Mouse (Mus musculus) liver, embryonic 15.5 days (tissue): ENCODE measurements around the gene Ssh2. TPM values are rescaled to one million over a fixed set of nuclear protein-coding genes. Genes with fewer than 3 reads are reported as not detected.

ENCODE experiments used
- ATAC-seq: fragments of 200-750 bp; cut with Nextera tagmentation; 2 replicates; pipeline ENCODE4 v1.8.0; 2017; ENCODE audit warnings: moderate number of reproducible peaks, mild to moderate bottlenecking, moderate library complexity; ENCODE audit not compliant: insufficient read depth
- H3K27ac ChIP-seq: fragments of 300-500 bp; sonication (generic); replicated peaks from 2 replicates; pipeline ENCODE4 v1.5.1; 2015; ENCODE audit warnings: mild to moderate bottlenecking, inconsistent platforms
- H3K27me3 ChIP-seq: fragments of 300-500 bp; sonication (generic); 2 replicates; pipeline ENCODE4 v1.6.1; 2015; ENCODE audit warnings: mild to moderate bottlenecking, inconsistent platforms
- H3K36me3 ChIP-seq: fragments of 300-500 bp; sonication (generic); replicated peaks from 2 replicates; pipeline ENCODE4 v1.6.1; 2015; ENCODE audit warnings: moderate library complexity, mild to moderate bottlenecking, inconsistent platforms
- H3K4me1 ChIP-seq: fragments of 300-500 bp; sonication (generic); replicated peaks from 2 replicates; pipeline ENCODE4 v1.6.1; 2015; ENCODE audit warnings: inconsistent platforms
- H3K4me2 ChIP-seq: fragments of 300-500 bp; sonication (generic); 2 replicates; pipeline ENCODE4 v1.6.1; 2015; ENCODE audit warnings: moderate library complexity, mild to moderate bottlenecking, inconsistent platforms
- H3K4me3 ChIP-seq: fragments of 300-500 bp; sonication (generic); replicated peaks from 2 replicates; pipeline ENCODE4 v1.5.1; 2015; ENCODE audit warnings: mild to moderate bottlenecking, inconsistent platforms
- H3K9ac ChIP-seq: fragments of 300-500 bp; sonication (generic); 2 replicates; pipeline ENCODE4 v1.6.1; 2015; ENCODE audit warnings: moderate library complexity, mild to moderate bottlenecking, inconsistent platforms
- H3K9me3 ChIP-seq: fragments of 300-500 bp; sonication (generic); replicated peaks from 2 replicates; pipeline ENCODE4 v1.6.1; 2016; ENCODE audit warnings: inconsistent platforms
- WGBS: fragments of 180-500 bp; shearing (Covaris S2); methylation state at CpG from one replicate; pipeline ENCODE4 v1.1.7; 2015; ENCODE audit warnings: mixed read lengths; ENCODE audit not compliant: insufficient replicate concordance; 5-methylcytosine and 5-hydroxymethylcytosine counted together
- polyA plus RNA-seq: library from polyadenylated mRNA; unstranded; fragments of >200 nt; fragmentation: Nextera tagmentation; extraction: Ambion mirVana; gene quantifications from 2 replicates; pipeline ENCODE4 v1.2.1, GENCODE M21; 2015

The Ssh2 gene
- polyA plus RNA-seq, 1 experiment from 2014 or later: 3.9 TPM

DNA sequence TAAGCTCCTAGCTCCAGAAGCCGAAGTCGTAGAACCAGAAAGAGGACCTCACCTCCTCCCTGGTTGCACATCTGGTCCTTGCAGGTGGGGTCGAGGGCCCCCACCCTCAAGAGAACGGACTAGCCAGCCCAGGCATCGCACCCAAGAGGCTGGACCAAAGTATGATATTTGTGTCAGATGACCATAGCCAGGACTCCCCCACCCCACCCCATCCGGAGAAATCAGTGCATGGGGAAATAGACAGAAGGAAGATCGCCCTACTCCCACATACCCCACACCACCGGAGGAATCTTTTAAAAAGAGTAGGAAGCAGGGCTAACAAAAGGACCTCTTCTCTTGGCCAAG, 247.0 kb downstream of the Ssh2 start:
- Histone ChIP-seq H3K27ac (no peak overlapping the region), H3K4me2 (peak overlapping the region; percentile 77), H3K36me3 (no peaks in the 10 kb centered on the region), H3K27me3 (peaks cover 87% of the 10 kb centered on the region), H3K4me3 (peak overlapping the region; percentile 52; the same call in 1 of the 2 replicates), H3K9ac (no peak overlapping the region), H3K9me3 (no peaks in the 10 kb centered on the region), H3K4me1 (peaks cover 25% of the 10 kb centered on the region)
- WGBS: 31% methylated on average over 8 of the region's 8 CpGs
- no peak for ATAC-seq

DNA sequence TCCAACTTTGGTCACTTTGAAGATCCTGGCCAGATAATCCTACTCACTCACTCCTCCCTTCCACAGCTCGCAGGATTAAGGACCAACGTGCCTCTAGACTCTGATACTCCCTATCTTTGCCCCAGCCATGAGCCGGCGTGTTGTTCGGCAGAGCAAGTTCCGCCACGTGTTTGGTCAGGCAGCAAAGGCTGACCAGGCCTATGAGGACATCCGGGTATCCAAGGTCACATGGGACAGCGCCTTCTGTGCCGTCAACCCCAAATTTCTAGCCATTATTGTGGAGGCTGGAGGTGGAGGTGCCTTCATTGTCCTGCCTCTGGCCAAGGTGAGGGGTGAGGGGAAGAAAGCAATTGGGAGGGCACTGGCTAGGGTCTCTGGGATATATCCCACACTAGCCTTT, 247.7 kb downstream of the Ssh2 start:
- Histone ChIP-seq H3K4me1 (peaks cover 25% of the 10 kb centered on the region), H3K9ac (no peak overlapping the region), H3K27ac (no peak overlapping the region), H3K36me3 (no peaks in the 10 kb centered on the region), H3K27me3 (peaks cover 92% of the 10 kb centered on the region), H3K4me2 (no peak overlapping the region), H3K4me3 (no peak overlapping the region), H3K9me3 (no peaks in the 10 kb centered on the region)
- WGBS: 57% methylated on average over 10 of the region's 10 CpGs
- no peak for ATAC-seq

DNA sequence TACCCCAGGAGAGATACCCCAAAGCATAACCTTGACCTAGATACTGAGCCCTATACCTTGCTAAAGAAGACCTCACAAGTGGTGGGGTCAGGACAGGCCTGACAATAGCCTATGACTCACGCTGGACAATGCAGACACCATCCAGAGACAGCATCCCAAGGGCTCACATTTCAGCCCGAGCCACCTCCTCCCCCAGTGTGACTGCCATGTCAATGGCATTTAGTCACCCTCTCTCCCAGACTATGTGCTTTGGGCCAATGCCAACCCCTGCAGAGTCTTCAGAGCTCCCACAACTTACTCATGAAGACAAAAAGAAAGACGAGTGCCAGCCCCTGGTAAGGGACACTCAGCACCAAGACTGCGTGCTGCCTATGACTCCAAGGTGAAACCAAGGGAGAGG, 248.6 kb downstream of the Ssh2 start:
- Histone ChIP-seq H3K27ac (no peak overlapping the region), H3K9me3 (no peaks in the 10 kb centered on the region), H3K4me2 (no peak overlapping the region), H3K4me1 (peaks cover 25% of the 10 kb centered on the region), H3K4me3 (no peak overlapping the region), H3K9ac (no peak overlapping the region), H3K36me3 (no peaks in the 10 kb centered on the region), H3K27me3 (peaks cover 87% of the 10 kb centered on the region)
- ATAC-seq: no peak
- 51% methylated on average over 4 of the region's 4 CpGs for WGBS

DNA sequence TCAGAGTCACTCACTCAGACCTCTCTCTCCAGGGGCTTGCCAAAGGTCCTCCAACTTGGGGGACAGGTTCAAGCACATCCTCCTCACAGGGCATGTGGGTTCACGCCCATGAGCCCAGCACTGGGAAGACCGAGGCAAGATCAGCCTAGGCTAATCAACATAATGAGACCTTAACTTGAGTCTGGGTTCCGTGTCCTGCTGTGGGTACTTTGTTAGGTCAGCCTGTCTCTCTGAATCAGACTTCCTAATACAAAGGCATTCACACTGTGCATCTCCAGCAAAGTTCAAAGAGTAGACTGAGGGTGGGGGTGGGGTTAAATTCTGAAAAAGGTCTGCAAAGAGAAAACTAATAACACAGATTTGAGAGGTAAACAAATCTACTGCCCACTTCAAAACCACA, 249.0 kb downstream of the Ssh2 start:
- H3K36me3 ChIP-seq: no peaks in the 10 kb centered on the region
- no peaks in the 10 kb centered on the region for H3K9me3 ChIP-seq
- H3K27me3 ChIP-seq: peaks cover 84% of the 10 kb centered on the region
- H3K4me2 ChIP-seq: no peak overlapping the region
- H3K9ac ChIP-seq: no peak overlapping the region
- no peak for ATAC-seq
- H3K4me1 ChIP-seq: peaks cover 25% of the 10 kb centered on the region
- no peak overlapping the region for H3K27ac ChIP-seq
- WGBS: 54% methylated on average over 3 of the region's 3 CpGs
- H3K4me3 ChIP-seq: no peak overlapping the region

DNA sequence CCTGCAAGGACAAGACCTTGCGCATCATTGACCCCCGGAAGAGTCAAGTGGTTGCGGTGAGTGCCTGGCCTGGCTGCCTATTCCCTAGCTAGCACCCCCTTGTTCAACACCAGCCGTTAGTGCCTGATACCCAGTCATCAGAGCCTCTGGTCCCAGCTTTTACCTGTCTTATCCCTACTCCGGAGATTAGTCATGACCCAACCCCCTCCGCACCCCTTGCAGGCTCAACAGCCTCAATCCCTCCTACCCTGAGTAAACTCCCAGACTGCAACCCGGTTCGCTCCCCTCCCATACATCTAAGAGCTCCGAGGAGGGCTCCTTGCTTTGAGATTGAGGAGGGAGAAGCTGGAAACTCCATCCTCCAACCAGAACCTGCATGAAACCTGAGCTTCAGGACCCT, 250.5 kb downstream of the Ssh2 start:
- WGBS: 35% methylated on average over 9 of the region's 9 CpGs
- Histone ChIP-seq H3K9ac (no peak overlapping the region), H3K4me2 (no peak overlapping the region), H3K27me3 (peaks cover 70% of the 10 kb centered on the region), H3K27ac (no peak overlapping the region), H3K36me3 (no peaks in the 10 kb centered on the region), H3K4me1 (peaks cover 25% of the 10 kb centered on the region), H3K4me3 (no peak overlapping the region), H3K9me3 (no peaks in the 10 kb centered on the region)
- ATAC-seq: no peak

DNA sequence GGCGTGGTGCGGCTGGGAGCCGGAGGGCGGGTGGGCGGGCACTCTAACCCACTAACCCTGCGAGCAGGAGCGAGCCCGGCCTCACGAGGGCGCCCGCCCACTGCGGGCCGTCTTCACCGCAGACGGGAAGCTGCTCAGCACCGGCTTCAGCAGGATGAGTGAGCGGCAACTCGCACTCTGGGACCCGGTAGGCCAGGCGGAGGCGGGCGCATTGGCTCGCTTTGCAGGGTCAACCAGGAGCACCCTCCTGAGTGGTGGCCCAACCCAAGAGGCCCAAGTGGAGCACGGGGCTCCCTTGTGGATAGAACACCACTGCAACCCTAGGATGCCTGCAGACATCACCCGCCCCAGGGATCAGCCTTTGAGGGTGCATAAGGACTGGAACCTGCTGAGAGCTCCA, 251.1 kb downstream of the Ssh2 start:
- no peak overlapping the region for H3K9ac ChIP-seq
- 2% methylated on average over 25 of the region's 25 CpGs for WGBS
- no peak overlapping the region for H3K27ac ChIP-seq
- peaks cover 63% of the 10 kb centered on the region for H3K27me3 ChIP-seq
- no peaks in the 10 kb centered on the region for H3K36me3 ChIP-seq
- H3K4me2 ChIP-seq: peak overlapping the region; percentile 55
- H3K4me1 ChIP-seq: peaks cover 21% of the 10 kb centered on the region
- H3K4me3 ChIP-seq: no peak overlapping the region
- no peaks in the 10 kb centered on the region for H3K9me3 ChIP-seq
- ATAC-seq: no peak

DNA sequence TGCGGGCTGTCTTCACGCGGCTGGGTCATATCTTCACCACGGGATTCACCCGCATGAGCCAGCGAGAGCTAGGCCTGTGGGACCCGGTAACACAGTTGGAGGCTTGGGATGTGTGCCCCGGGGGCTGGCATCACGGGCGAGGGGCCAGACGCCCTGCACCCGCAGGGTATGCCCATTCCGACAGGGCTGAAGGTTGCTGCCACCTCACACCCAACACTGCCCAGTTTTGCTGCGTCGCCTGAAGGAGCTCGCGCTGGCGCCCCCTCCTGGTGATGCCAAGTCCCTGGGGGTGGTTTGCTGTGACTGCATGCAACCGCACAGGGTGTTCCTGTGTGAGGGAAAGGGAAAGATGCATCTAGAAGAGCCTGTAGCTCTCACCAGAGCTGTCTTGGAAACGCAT, 251.7 kb downstream of the Ssh2 start:
- H3K27ac ChIP-seq: no peak overlapping the region
- H3K36me3 ChIP-seq: no peaks in the 10 kb centered on the region
- 7% methylated on average over 20 of the region's 20 CpGs for WGBS
- H3K27me3 ChIP-seq: peaks cover 57% of the 10 kb centered on the region
- H3K4me3 ChIP-seq: no peak overlapping the region
- ATAC-seq: no peak
- H3K4me2 ChIP-seq: peak overlapping the region; percentile 55
- H3K9me3 ChIP-seq: no peaks in the 10 kb centered on the region
- no peak overlapping the region for H3K9ac ChIP-seq
- H3K4me1 ChIP-seq: peaks cover 15% of the 10 kb centered on the region

DNA sequence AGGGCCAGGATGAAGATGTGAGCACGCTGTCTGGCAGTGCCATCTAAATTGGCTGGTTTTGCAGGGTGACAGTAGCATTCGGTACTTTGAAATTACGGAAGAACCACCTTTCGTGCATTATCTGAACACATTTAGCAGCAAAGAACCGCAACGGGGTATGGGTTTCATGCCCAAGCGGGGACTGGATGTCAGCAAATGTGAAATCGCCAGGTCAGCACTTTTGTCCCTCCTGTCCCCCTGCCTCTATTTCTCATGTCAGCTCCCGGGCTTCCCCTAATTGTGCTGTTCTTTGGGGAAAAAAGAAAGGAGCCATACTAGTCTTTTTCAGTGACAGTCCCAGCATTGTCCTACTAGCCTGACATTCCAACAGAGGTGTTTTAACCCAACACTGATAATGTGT, 252.3 kb downstream of the Ssh2 start:
- ATAC-seq: no peak
- H3K27me3 ChIP-seq: peaks cover 51% of the 10 kb centered on the region
- 71% methylated on average over 9 of the region's 9 CpGs for WGBS

DNA sequence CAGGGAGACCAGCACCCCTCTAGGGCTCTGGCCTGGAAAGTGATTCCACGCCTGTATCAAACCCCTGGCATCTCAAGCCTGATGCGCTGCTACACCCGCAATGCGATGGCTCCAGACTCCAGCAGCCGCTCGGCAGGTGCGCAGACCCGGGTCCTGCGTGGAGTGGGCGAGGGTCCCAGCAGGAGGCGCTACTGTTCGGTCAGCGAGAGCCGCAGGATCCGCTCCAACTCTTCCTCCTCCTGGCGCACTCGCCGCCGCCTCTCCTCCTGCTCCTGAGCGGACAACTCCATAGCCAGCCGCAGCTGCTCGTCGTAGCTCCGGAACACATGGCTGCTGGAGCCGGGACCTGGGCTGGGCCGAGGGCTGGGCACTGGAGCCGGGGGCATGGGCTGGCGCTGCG, 255.3 kb downstream of the Ssh2 start:
- Histone ChIP-seq H3K4me1 (peaks cover 13% of the 10 kb centered on the region), H3K9me3 (no peaks in the 10 kb centered on the region), H3K4me3 (no peak overlapping the region), H3K36me3 (no peaks in the 10 kb centered on the region), H3K4me2 (no peak overlapping the region), H3K27me3 (peaks cover 22% of the 10 kb centered on the region), H3K9ac (no peak overlapping the region), H3K27ac (no peak overlapping the region)
- ATAC-seq: no peak
- 83% methylated on average over 29 of the region's 29 CpGs for WGBS

More for the DNA sequence above, 252.3 kb downstream of the Ssh2 start:
- Histone ChIP-seq H3K4me3 (no peak overlapping the region), H3K4me2 (no peak overlapping the region), H3K9ac (no peak overlapping the region), H3K36me3 (no peaks in the 10 kb centered on the region), H3K9me3 (no peaks in the 10 kb centered on the region), H3K27ac (no peak overlapping the region), H3K4me1 (peaks cover 13% of the 10 kb centered on the region)

DNA sequence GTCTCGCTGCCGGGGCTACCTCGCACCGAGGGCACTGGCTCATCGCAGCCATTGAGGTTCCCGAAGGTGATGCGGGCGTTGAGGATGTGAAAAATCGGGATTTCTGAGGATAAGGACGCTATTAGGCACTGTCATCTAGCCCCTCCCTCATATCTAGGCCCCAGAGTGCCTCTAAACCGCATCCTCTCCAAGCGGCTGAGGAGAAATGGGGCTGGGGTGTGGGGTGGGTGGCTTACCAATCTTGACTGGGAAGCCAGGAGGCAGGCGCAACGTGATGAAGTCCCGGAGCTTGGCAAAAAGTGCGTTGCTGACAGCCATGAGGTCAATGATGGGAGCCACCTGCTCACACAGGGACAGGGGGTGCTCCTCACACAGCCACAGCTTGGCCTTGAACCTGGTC, 256.7 kb downstream of the Ssh2 start:
- 83% methylated on average over 16 of the region's 16 CpGs for WGBS
- H3K27me3 ChIP-seq: peaks cover 8% of the 10 kb centered on the region
- no peak overlapping the region for H3K27ac ChIP-seq
- H3K36me3 ChIP-seq: no peaks in the 10 kb centered on the region
- no peak overlapping the region for H3K4me3 ChIP-seq
- ATAC-seq: no peak
- H3K9me3 ChIP-seq: no peaks in the 10 kb centered on the region
- H3K4me1 ChIP-seq: peaks cover 3% of the 10 kb centered on the region
- no peak overlapping the region for H3K9ac ChIP-seq
- no peak overlapping the region for H3K4me2 ChIP-seq

DNA sequence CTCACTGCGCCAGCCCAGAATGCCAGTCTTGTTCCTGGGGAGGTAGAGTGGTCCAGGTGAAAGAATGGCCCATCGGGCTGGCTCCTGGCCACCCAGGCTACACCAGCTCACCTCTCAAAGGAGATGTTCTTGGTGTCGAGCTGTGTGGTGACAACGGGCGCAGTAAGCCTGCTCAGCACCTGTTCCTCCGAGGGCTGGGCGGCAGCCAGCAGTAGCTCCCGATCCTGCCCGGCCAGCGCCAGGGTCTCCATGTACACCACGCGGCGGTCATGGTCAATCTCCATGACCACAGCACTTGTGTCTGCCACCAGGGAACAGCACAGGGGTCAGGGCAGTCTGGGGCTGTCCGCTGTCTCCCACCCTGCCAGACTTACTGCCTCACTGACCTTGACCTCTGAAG, 260.1 kb downstream of the Ssh2 start:
- WGBS: 86% methylated on average over 14 of the region's 14 CpGs
- H3K4me1 ChIP-seq: no peaks in the 10 kb centered on the region; the same call in 1 of the 2 replicates
- ATAC-seq: no peak
- no peaks in the 10 kb centered on the region for H3K27me3 ChIP-seq
- no peaks in the 10 kb centered on the region for H3K36me3 ChIP-seq
- no peaks in the 10 kb centered on the region for H3K9me3 ChIP-seq
- no peak overlapping the region for H3K27ac ChIP-seq
- H3K4me3 ChIP-seq: no peak overlapping the region
- H3K9ac ChIP-seq: no peak overlapping the region
- no peak overlapping the region for H3K4me2 ChIP-seq

DNA sequence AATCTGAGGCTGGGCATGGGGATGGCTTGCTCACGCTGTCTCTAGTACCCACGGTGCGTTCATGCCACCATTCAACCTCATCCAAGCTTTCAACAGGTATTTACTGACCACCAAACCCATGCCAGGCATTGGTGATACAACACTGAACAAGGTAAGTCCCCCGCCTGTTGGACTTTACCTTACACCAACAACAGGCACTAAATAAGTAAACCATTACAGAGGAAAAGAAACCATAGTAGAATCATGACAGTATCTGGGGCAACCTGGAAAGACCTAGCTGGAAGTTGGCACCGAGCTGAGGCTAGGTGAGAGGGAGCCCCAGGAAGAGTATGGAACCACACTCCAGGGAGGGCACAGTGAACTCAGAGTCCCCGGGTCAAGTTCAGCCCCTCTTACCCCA, 260.8 kb downstream of the Ssh2 start:
- no peaks in the 10 kb centered on the region; the same call in 1 of the 2 replicates for H3K4me1 ChIP-seq
- H3K4me3 ChIP-seq: no peak overlapping the region
- no peak for ATAC-seq
- no peak overlapping the region for H3K27ac ChIP-seq
- no peaks in the 10 kb centered on the region for H3K9me3 ChIP-seq
- no peak overlapping the region for H3K4me2 ChIP-seq
- H3K9ac ChIP-seq: no peak overlapping the region
- H3K36me3 ChIP-seq: no peaks in the 10 kb centered on the region
- WGBS: 72% methylated on average over 6 of the region's 6 CpGs
- H3K27me3 ChIP-seq: no peaks in the 10 kb centered on the region
